ENCODE assay signal across 14 mouse cellular contexts in the genomic region with DNA sequence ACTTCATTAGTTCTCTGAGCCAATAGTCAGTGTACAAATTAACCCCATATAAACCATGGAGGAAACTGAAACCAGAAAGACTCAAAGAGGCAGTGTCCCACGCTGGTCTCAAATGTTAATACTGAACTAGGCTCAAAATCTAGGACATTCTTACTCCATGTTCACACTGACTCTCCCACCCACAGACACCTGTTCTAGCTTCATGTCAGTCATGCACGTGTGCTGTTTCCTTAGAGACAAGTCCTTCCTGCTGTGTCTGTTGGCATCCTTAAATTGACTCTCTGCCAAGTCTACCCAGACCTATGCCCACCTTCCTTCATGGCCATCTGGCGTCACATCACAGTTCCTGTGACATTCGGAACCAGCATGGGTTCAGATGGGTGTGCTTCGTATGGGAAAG. TPM values are rescaled to one million over a fixed set of nuclear protein-coding genes. Genes with fewer than 3 reads are reported as not detected.
A peak's percentile ranks its signal among the peaks of the same experiment; 100 is the strongest.
DNase-seq lines count a peak whose midpoint lies in the region; ATAC-seq lines count a peak whose summit lies in the region.
"Had no signal": no experiment of that assay in that cellular context is flagged by ENCODE, and none has a peak within 500 bp of the region (broad histone marks: within the 10 kb centered on the region; RNA-seq: fewer than 3 reads in every experiment).

No protein-coding gene starts in this region.

- DNase-seq in cerebellum, adult 9-11 months = peak; percentile 31
- DNase-seq in heart, adult 11 months = peak; percentile 62
- DNase-seq in heart, postnatal 25 days (ENCODE audit: low spot score) = no peak
- peak; percentile 44 for DNase-seq in layer of hippocampus, adult 9-11 months
- no peak for DNase-seq in layer of hippocampus, adult 11-12 months (ENCODE audit: low spot score)
- DNase-seq in cerebellum, postnatal 36 days = peak; percentile 14 to 21
- DNase-seq: adrenal gland, postnatal 10 days; kidney, adult 9 months; kidney, postnatal 36 days; lung, embryonic 14.5 days; thymus, adult 2 months; thymus, postnatal 4 days had no signal

- intact Hi-C loops in heart, postnatal 25 days (cut with DNase I) = loop anchor here (1.0 kb wide), 1 partner anchor 14 kb away; no protein-coding TSS in a partner anchor

- ATAC-seq in cerebellum, adult (ENCODE audit: insufficient number of reproducible peaks, low FRiP score, low TSS enrichment) = no peak
- ATAC-seq: intestine, embryonic 15.5 days had no signal

RNA-seq across cellular contexts. Expression of gene Trabd2b, which starts 21.3 kb away (rescaled TPM):
- 10 to 100 TPM; 53.5 to 62.8 TPM for total RNA-seq in heart, postnatal 25 days (2021)

Comparison
In these comparisons a context has a peak if more than half of its experiments do, and no peak if none do; other contexts are left out.
1. DNase-seq: peak in cerebellum, adult 9-11 months (single experiment), heart, adult 11 months (single experiment), layer of hippocampus, adult 9-11 months (single experiment) and cerebellum, postnatal 36 days (2 of 2); none in heart, postnatal 25 days (single experiment) and layer of hippocampus, adult 11-12 months (single experiment).